Mouse (Mus musculus): ENCODE measurements around the gene Ephb1.

GRCm38 (mm10) chr9:101940182-101940581 lies 414.3 kb downstream of the Ephb1 start:
- TF ChIP-seq MYOG (IDR thresholded peaks at IDR 0.05; ENCODE audit: control insufficient read depth in 1 of 3, insufficient read depth in 1 of 3, insufficient read length in 2 of 3, low read depth in 2 of 3) (no peak), POLR2A (IDR thresholded peaks at IDR 0.05; ENCODE audit: insufficient read length, low read depth) (no peak), MAX (IDR thresholded peaks at IDR 0.05; ENCODE audit: low read depth) (no peak), TCF12 (IDR thresholded peaks at IDR 0.05; ENCODE audit: insufficient read depth, poor library complexity, severe bottlenecking) (no peak), POLR2AphosphoS2 (IDR thresholded peaks at IDR 0.05; ENCODE audit: insufficient read length, low read depth) (no peak)

All from myocyte (in vitro differentiated cells).